Mouse (Mus musculus): ENCODE data around the gene Actl10.

- no peak for TF ChIP-seq CTCF (conservative IDR thresholded peaks at IDR 0.05; ENCODE audit: low read length)
- no peak for TF ChIP-seq NANOG (IDR thresholded peaks at IDR 0.05; ENCODE audit: borderline replicate concordance, low read length)
- TF ChIP-seq POU5F1 (IDR thresholded peaks at IDR 0.05; ENCODE audit: borderline replicate concordance, low read length) = no peak
Measured at GRCm38 (mm10) chr2:154571266-154571665, 19.7 kb downstream of the Actl10 start.

Data from E14TG2a.4 (cell line).